Mouse (Mus musculus) forebrain, postnatal 0 days (tissue): ENCODE results near the gene Mylk. TPM values are rescaled to one million over a fixed set of nuclear protein-coding genes. Genes with fewer than 3 reads are reported as not detected.

Experiments
- ATAC-seq: fragments of 200-750 bp; cut with Nextera tagmentation; 2 replicates; pipeline ENCODE4 v1.8.0; 2017; ENCODE audit warnings: mild to moderate bottlenecking, moderate library complexity
- DNase-seq: peaks from one replicate; pipeline ENCODE4 v3.0.0-alpha.2; 2015
- H3K27ac ChIP-seq: fragments of 300-500 bp; sonication (generic); 2 replicates; pipeline ENCODE4 v1.5.1; 2014; ENCODE audit warnings: low read depth, mild to moderate bottlenecking, antibody characterized with exemption, low read length, moderate library complexity, mixed read lengths
- H3K27me3 ChIP-seq: fragments of 300-500 bp; sonication (generic); 2 replicates; pipeline ENCODE4 v1.6.1; 2014; ENCODE audit warnings: mild to moderate bottlenecking, low read length, mixed read lengths; ENCODE audit not compliant: insufficient read depth
- H3K36me3 ChIP-seq: fragments of 300-500 bp; sonication (generic); 2 replicates; pipeline ENCODE4 v1.6.1; 2014; ENCODE audit warnings: mild to moderate bottlenecking, moderate library complexity; ENCODE audit not compliant: insufficient read depth
- H3K4me1 ChIP-seq: fragments of 300-500 bp; sonication (generic); 2 replicates; pipeline ENCODE4 v1.6.1; 2014; ENCODE audit warnings: antibody characterized with exemption; ENCODE audit not compliant: insufficient read depth
- H3K4me2 ChIP-seq: fragments of 300-500 bp; sonication (generic); 2 replicates; pipeline ENCODE4 v1.6.1; 2014; ENCODE audit warnings: low read depth, mild to moderate bottlenecking, moderate library complexity
- H3K4me3 ChIP-seq: fragments of 300-500 bp; sonication (generic); 2 replicates; pipeline ENCODE4 v1.5.1; 2014; ENCODE audit warnings: low read depth, low read length, mixed read lengths
- H3K9ac ChIP-seq: fragments of 300-500 bp; sonication (generic); 2 replicates; pipeline ENCODE4 v1.6.1; 2014; ENCODE audit warnings: mild to moderate bottlenecking
- H3K9me3 ChIP-seq: fragments of 300-500 bp; sonication (generic); 2 replicates; pipeline ENCODE4 v1.6.1; 2016; ENCODE audit warnings: low read length
- CTCF ChIP-seq: sonication (generic); IDR thresholded peaks from 2 replicates; pipeline ENCODE4 v1.5.1; 2016; ENCODE audit warnings: antibody characterized with exemption, control low read depth, low read depth
- WGBS: fragments of 180-500 bp; shearing (Covaris S2); extraction: QIAGEN DNeasy Blood & Tissue Kit; methylation state at CpG from one replicate; pipeline ENCODE4 v1.1.7; 2014; 5-methylcytosine and 5-hydroxymethylcytosine counted together
- polyA plus RNA-seq: library from polyadenylated mRNA; unstranded; fragments of >200 nt; fragmentation: Nextera tagmentation; extraction: Ambion mirVana; gene quantifications from 2 replicates; pipeline ENCODE4 v1.2.1, GENCODE M21; 2015
- total RNA-seq: library from RNA; depleted of rRNA; stranded (reverse); fragments of >200 nt; gene quantifications from 2 replicates; pipeline ENCODE4 v1.2.3, GENCODE M21; 2014

The Mylk gene
- total and polyA plus RNA-seq, 2 experiments from 2014 or later, result 2.9 to 11.2 TPM

DNA sequence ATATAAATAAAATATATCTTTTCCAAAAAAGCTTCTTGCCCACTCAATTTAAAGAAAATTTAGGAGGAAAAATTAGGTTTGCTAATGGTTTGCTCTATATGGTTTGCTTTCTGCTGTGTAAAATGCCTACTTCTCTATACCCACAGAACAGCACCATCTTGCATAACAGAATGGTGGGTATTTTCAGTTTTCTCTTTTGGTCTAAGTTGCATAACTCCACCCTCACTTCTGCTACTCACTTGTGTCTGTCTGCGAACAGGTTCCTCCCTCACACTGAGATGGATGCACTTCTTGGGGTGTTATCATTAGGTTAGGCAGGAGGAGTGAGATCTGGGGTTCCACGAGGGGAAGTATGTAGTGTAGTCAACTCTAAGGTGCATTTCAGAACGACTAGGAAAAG, 68.6 kb downstream of the Mylk start:
- DNase-seq (no peak), ATAC-seq (no peak)
- H3K27ac ChIP-seq, result no peak overlapping the region
- H3K4me3 ChIP-seq, result no peak overlapping the region
- H3K9ac ChIP-seq, result no peak overlapping the region
- no peak for TF ChIP-seq CTCF
- H3K9me3 ChIP-seq, result no peaks in the 10 kb centered on the region
- H3K27me3 ChIP-seq, result no peaks in the 10 kb centered on the region
- H3K4me1 ChIP-seq, result no peaks in the 10 kb centered on the region
- H3K36me3 ChIP-seq, result no peaks in the 10 kb centered on the region
- 87% methylated on average over 3 of the region's 3 CpGs for WGBS
- no peak overlapping the region for H3K4me2 ChIP-seq

DNA sequence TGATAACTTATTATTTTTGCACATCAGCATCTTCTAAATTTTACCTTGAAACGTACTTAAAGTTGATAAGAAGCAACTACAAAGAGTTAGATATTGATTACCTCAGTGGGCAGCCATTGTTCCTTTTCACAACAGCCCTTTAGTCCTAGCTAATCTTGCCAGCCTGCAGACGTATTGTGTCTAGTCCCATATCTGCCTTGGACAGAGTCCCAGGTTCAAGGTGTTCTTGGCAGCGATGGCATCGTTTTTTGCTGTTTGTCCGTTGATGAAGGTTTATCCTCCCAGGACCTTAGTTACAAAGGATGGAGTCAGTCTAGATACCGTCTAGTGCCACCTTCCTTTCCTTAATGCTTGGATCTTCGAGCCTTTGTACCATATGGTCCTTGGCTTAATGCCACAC, 69.6 kb downstream of the Mylk start:
- H3K36me3 ChIP-seq, result no peaks in the 10 kb centered on the region
- no peak for ATAC-seq
- no peak for TF ChIP-seq CTCF

DNA sequence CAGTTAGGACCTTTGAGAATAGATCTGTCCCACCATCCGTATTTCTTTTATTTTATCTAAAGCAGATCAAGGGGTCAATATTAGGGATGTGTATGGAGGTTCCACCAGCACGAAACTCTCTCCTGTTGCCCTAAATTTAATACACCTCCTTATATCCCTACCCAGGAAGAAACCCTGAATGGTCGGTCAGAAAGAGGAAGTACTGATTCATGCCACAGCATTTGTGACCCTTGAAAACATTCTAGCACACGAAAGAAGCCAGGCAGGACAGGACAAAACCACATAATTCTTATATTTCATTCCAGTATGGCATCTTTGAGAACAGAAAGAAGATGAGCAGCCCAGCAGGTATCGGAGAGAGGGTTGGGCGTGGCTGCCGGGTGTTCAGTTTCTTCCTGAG, 71.5 kb downstream of the Mylk start:
- Histone ChIP-seq H3K27ac (no peak overlapping the region), H3K27me3 (no peaks in the 10 kb centered on the region), H3K36me3 (no peaks in the 10 kb centered on the region), H3K4me3 (no peak overlapping the region), H3K4me2 (no peak overlapping the region), H3K9me3 (no peaks in the 10 kb centered on the region), H3K9ac (no peak overlapping the region), H3K4me1 (no peaks in the 10 kb centered on the region)
- no peak for DNase-seq
- ATAC-seq, result no peak
- WGBS, result 94% methylated on average over 7 of the region's 7 CpGs
- TF ChIP-seq CTCF, result no peak

More for the DNA sequence above, 69.6 kb downstream of the Mylk start:
- Histone ChIP-seq H3K9me3 (no peaks in the 10 kb centered on the region), H3K4me3 (no peak overlapping the region), H3K4me2 (no peak overlapping the region), H3K4me1 (no peaks in the 10 kb centered on the region), H3K27me3 (no peaks in the 10 kb centered on the region), H3K9ac (no peak overlapping the region), H3K27ac (no peak overlapping the region)
- WGBS, result 66% methylated on average over 7 of the region's 7 CpGs
- DNase-seq, result no peak

DNA sequence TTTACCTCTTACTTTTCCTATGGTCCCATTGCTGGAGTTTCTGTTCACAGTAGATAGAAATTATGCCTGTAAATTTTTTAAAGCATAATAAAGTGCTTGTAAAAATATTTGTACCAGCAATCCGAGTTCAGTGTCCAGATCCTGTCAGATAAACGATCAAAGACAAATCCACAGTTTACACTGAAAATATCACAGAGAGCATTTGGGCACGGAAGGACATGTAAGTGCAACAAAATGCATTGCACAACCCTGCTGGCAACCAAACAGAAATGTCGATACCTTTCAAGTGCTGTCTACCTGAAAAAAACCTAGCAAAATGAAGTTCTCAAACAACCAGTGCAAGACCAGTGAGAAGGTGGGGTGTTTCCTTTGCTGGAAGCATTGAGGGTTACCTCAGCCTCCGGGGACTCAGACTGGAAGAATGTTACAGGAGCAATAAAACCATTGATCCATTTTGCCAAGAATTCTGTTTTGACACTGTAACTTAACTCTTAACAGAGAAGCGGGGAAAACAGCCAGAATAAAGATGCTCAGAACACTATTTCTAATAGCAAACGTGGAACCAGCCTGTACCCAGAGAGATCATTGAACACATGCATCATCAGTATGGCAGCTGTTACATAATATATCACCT, 80.2 kb downstream of the Mylk start:
- ATAC-seq (no peak), DNase-seq (no peak)
- no peaks in the 10 kb centered on the region for H3K4me1 ChIP-seq
- H3K9me3 ChIP-seq, result no peaks in the 10 kb centered on the region
- TF ChIP-seq CTCF, result no peak
- no peaks in the 10 kb centered on the region for H3K27me3 ChIP-seq
- no peaks in the 10 kb centered on the region for H3K36me3 ChIP-seq
- no peak overlapping the region for H3K9ac ChIP-seq
- no peak overlapping the region for H3K27ac ChIP-seq
- 81% methylated on average over 7 of the region's 7 CpGs for WGBS
- H3K4me2 ChIP-seq, result no peak overlapping the region
- H3K4me3 ChIP-seq, result no peak overlapping the region

DNA sequence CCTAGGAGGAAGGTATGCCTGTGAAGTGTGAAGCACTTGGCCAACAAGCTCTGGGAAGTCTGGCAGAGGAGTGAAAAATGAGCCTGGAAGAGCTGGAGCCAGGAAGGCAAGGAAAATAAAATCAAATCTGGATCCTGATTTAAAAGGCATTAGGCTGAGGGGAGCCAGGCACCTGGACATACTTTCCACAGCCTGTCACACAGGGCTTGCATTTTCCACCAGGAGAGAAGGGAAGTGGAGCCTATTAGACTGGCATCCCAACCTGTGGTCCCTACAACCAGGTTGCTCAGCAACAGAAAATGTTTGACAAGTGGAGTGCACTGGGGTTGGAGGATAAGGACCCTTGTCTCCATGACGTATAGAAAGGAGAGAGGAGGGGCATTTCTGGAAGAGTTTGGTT, 89.5 kb downstream of the Mylk start:
- ATAC-seq (no peak), DNase-seq (no peak)
- Histone ChIP-seq H3K9ac (no peak overlapping the region), H3K4me3 (no peak overlapping the region), H3K4me2 (no peak overlapping the region), H3K9me3 (no peaks in the 10 kb centered on the region), H3K36me3 (no peaks in the 10 kb centered on the region), H3K4me1 (no peaks in the 10 kb centered on the region), H3K27me3 (no peaks in the 10 kb centered on the region), H3K27ac (no peak overlapping the region)
- no peak for TF ChIP-seq CTCF
- WGBS, result 65% methylated on average over 1 of the region's 1 CpGs

DNA sequence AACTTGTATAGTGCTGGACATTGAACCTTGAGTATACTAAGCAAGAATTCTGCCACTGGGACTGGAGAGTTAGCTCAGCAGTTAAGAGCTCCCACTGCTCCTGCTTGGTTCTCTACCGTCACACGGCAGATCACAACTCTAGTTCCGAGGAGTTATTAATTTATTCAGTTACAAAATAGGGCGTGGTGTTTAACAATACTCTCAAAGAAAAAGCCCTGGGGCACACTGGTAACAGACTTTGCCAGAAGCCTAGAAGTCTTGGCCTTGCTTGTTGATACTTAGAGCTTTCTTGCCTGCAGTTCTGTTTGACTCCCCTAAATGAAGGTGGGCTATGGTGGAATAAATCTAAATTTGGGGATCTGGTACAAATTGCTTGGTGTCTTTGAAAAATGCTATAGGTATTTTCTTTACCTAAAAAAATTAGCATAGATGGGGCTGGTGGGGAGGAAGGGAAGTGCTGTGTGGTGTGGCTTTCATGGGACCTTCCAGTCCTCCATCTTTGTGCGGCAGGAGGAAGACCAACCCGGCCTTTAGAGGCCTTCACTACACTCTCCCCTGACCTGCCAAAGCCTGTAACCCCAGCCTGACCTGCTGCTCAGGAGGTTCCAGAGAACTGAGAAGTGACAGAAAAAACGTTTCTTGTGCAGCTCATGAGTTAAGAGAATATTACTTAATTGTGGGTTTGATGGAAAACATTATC, 94.1 kb downstream of the Mylk start:
- ATAC-seq, result no peak
- WGBS, result 69% methylated on average over 7 of the region's 7 CpGs

DNA sequence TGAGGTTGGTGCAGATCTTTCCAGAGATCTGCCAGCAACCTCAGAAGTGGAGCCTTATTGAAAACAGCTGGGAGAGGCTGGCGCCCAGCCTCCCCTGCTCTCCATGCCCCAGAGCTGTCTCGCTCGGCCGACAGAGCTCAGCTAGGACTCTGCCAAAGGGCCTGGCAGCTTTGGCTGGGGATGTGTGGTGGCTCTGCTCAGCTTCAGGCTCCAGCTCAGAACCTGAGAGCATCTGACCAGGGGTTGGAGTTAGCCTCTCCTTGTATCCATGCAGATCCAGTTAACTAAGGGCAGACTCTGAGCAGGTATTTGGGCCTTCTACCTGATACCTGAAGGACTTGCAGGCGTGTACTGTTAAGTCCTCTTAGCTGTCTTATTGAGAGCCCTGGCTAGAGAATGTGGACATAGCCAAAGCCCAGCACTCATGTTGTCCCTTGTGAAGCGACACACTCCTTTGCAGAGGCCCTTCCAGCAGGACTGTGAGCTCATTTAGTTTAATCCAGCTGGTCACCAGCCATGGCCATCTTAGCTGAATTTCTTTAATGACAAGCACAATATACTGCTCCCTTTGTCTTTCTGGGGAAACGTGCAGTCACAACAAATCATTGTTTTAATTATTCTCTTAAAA, 94.8 kb downstream of the Mylk start:
- no peak for DNase-seq
- no peaks in the 10 kb centered on the region for H3K9me3 ChIP-seq
- WGBS, result 82% methylated on average over 7 of the region's 7 CpGs
- no peaks in the 10 kb centered on the region for H3K4me1 ChIP-seq
- H3K4me3 ChIP-seq, result no peak overlapping the region
- no peaks in the 10 kb centered on the region for H3K36me3 ChIP-seq
- no peak for TF ChIP-seq CTCF
- ATAC-seq, result no peak
- no peak overlapping the region for H3K27ac ChIP-seq
- no peaks in the 10 kb centered on the region for H3K27me3 ChIP-seq
- H3K9ac ChIP-seq, result no peak overlapping the region
- no peak overlapping the region for H3K4me2 ChIP-seq

More for the DNA sequence above, 94.1 kb downstream of the Mylk start:
- H3K27me3 ChIP-seq, result no peaks in the 10 kb centered on the region
- TF ChIP-seq CTCF, result no peak
- H3K4me3 ChIP-seq, result no peak overlapping the region
- DNase-seq, result no peak
- no peak overlapping the region for H3K27ac ChIP-seq
- no peaks in the 10 kb centered on the region for H3K4me1 ChIP-seq
- H3K36me3 ChIP-seq, result no peaks in the 10 kb centered on the region
- H3K9ac ChIP-seq, result no peak overlapping the region
- H3K9me3 ChIP-seq, result no peaks in the 10 kb centered on the region
- H3K4me2 ChIP-seq, result no peak overlapping the region
